Mouse (Mus musculus): ENCODE data around the gene Gsto1. TPM values are rescaled to one million over a fixed set of nuclear protein-coding genes. Genes with fewer than 3 reads are reported as not detected.
A peak's percentile ranks its signal among the peaks of the same experiment; 100 is the strongest.

Gene Gsto1
- polyA plus RNA-seq, 1 experiment from 2014 or later = 2,215 TPM

GRCm38 (mm10) chr19:47907596-47907995 lies 52.8 kb downstream of the Gsto1 start:
- Histone ChIP-seq H3K27ac (ENCODE audit: low read length) (no peak overlapping the region), H3K4me3 (replicated peaks; ENCODE audit: low read length) (no peak overlapping the region), H3K4me2 (ENCODE audit: low read depth, low read length) (no peak overlapping the region), H3K9ac (ENCODE audit: low read length) (no peak overlapping the region), H3K36me3 (ENCODE audit: control insufficient read depth, insufficient read depth, low read length) (no peaks in the 10 kb centered on the region), H3K27me3 (ENCODE audit: control insufficient read depth, insufficient read depth, low read length) (no peaks in the 10 kb centered on the region), H3K9me3 (replicated peaks; ENCODE audit: control insufficient read depth, low read length) (no peaks in the 10 kb centered on the region), H3K4me1 (ENCODE audit: control insufficient read depth, insufficient read depth, low read length) (peaks cover 36% of the 10 kb centered on the region)
- WGBS = 86% methylated on average over 9 of the region's 9 CpGs
- no peak for ATAC-seq (ENCODE audit: insufficient read depth, low FRiP score)

- Histone ChIP-seq H3K4me1 (ENCODE audit: control insufficient read depth, insufficient read depth, low read length) (peaks cover 23% of the 10 kb centered on the region), H3K9ac (ENCODE audit: low read length) (0 out of 2 replicates have a peak overlapping the region, but pooled peaks have one; percentile 1), H3K36me3 (ENCODE audit: control insufficient read depth, insufficient read depth, low read length) (no peaks in the 10 kb centered on the region), H3K4me2 (ENCODE audit: low read depth, low read length) (peak overlapping the region; percentile 49; the same call in 1 of the 2 replicates), H3K4me3 (replicated peaks; ENCODE audit: low read length) (no peak overlapping the region), H3K27me3 (ENCODE audit: control insufficient read depth, insufficient read depth, low read length) (no peaks in the 10 kb centered on the region), H3K27ac (ENCODE audit: low read length) (no peak overlapping the region; the same call in 1 of the 2 replicates), H3K9me3 (replicated peaks; ENCODE audit: control insufficient read depth, low read length) (no peaks in the 10 kb centered on the region)
- peak; percentile 27; the same call in 1 of the 2 replicates for ATAC-seq (ENCODE audit: insufficient read depth, low FRiP score)
- WGBS = 22% methylated on average over 6 of the region's 6 CpGs
Observed at GRCm38 (mm10) chr19:47908961-47909371, 54.2 kb downstream of the Gsto1 start.

- Histone ChIP-seq H3K4me3 (replicated peaks; ENCODE audit: low read length) (peak overlapping the region; percentile 19), H3K9me3 (replicated peaks; ENCODE audit: control insufficient read depth, low read length) (no peaks in the 10 kb centered on the region), H3K4me2 (ENCODE audit: low read depth, low read length) (peak overlapping the region; percentile 49), H3K9ac (ENCODE audit: low read length) (peak overlapping the region; percentile 59), H3K36me3 (ENCODE audit: control insufficient read depth, insufficient read depth, low read length) (no peaks in the 10 kb centered on the region), H3K27ac (ENCODE audit: low read length) (peak overlapping the region; percentile 49), H3K27me3 (ENCODE audit: control insufficient read depth, insufficient read depth, low read length) (no peaks in the 10 kb centered on the region), H3K4me1 (ENCODE audit: control insufficient read depth, insufficient read depth, low read length) (peaks cover 23% of the 10 kb centered on the region)
- 0 out of 2 replicates have a peak, but pooled peaks have one; percentile 43 for ATAC-seq (ENCODE audit: insufficient read depth, low FRiP score)
- WGBS = 10% methylated on average over 10 of the region's 10 CpGs
Observed at GRCm38 (mm10) chr19:47909387-47910116, 54.8 kb downstream of the Gsto1 start.

DNA sequence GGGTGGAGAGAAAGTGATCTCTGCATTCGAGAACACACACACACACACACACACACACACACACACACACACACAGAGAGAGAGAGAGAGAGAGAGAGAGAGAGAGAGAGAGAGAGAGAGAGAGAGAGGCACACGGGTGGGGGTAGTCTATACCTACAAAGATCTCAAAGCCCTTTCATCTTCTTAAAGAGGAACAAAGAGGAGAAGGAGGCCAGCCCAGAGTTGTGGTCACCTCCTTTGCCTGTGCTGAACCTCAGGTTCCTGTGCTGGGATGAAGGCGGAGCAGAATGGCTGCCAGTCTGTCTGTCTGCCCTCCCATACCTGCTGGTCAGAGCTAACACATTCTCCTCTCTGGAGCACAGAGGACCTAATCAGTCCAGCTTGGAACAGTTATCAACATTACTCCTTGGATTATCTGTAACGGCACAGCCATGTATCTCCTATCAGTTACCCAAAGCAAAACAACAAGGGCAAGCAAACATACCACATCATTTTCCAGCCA lies 55.4 kb downstream of the Gsto1 start:
- Histone ChIP-seq H3K9me3 (replicated peaks; ENCODE audit: control insufficient read depth, low read length) (no peaks in the 10 kb centered on the region), H3K36me3 (ENCODE audit: control insufficient read depth, insufficient read depth, low read length) (no peaks in the 10 kb centered on the region), H3K4me2 (ENCODE audit: low read depth, low read length) (no peak overlapping the region), H3K27ac (ENCODE audit: low read length) (no peak overlapping the region), H3K4me1 (ENCODE audit: control insufficient read depth, insufficient read depth, low read length) (peaks cover 23% of the 10 kb centered on the region), H3K9ac (ENCODE audit: low read length) (peak overlapping the region; percentile 59; the same call in 1 of the 2 replicates), H3K4me3 (replicated peaks; ENCODE audit: low read length) (no peak overlapping the region), H3K27me3 (ENCODE audit: control insufficient read depth, insufficient read depth, low read length) (no peaks in the 10 kb centered on the region)
- no peak for ATAC-seq (ENCODE audit: insufficient read depth, low FRiP score)
- WGBS = 38% methylated on average over 4 of the region's 4 CpGs

DNA sequence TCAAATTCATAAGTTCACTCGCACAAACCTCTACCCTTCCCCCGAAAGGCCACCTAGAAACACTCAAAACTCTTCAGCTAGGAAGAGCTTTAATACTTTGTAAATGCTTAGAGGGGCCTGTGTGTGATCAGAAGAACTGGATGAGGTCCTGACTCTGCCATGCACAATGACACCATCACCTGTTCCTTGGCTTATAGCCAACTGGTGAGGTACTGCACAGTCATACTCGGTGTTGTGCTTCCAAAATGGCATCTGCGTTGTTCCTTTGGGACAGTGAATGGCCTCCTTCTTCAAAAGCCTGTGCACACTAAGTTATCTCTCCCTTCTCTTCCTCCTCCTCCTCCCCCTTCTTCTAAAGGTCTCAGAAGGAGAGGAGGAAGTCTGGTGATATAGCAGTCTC lies 56.0 kb downstream of the Gsto1 start:
- Histone ChIP-seq H3K9me3 (replicated peaks; ENCODE audit: control insufficient read depth, low read length) (no peaks in the 10 kb centered on the region), H3K4me3 (replicated peaks; ENCODE audit: low read length) (no peak overlapping the region), H3K9ac (ENCODE audit: low read length) (no peak overlapping the region), H3K4me1 (ENCODE audit: control insufficient read depth, insufficient read depth, low read length) (peaks cover 23% of the 10 kb centered on the region), H3K4me2 (ENCODE audit: low read depth, low read length) (no peak overlapping the region), H3K27me3 (ENCODE audit: control insufficient read depth, insufficient read depth, low read length) (no peaks in the 10 kb centered on the region), H3K27ac (ENCODE audit: low read length) (no peak overlapping the region), H3K36me3 (ENCODE audit: control insufficient read depth, insufficient read depth, low read length) (no peaks in the 10 kb centered on the region)
- ATAC-seq (ENCODE audit: insufficient read depth, low FRiP score) = no peak
- 83% methylated on average over 4 of the region's 4 CpGs for WGBS

DNA sequence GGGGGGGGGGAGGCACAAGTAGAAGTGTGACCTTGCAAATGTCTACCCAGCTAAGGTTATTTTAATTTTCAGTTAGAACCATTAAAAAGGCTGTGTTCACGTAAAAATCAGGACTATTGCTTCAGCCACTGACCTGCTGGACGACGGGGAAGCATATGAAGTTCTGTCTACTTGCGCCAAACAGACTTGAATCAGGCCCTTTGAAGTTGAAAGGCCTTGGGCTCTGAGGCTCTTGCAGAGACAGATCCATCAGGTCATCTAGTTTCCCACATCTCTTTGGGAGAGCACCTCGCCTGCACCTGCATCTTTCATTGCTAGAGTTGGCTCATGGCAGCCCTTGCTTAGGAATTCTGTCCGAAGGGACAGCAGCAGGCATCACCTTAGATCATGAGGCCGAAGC lies 58.6 kb downstream of the Gsto1 start:
- Histone ChIP-seq H3K9ac (ENCODE audit: low read length) (no peak overlapping the region), H3K9me3 (replicated peaks; ENCODE audit: control insufficient read depth, low read length) (no peaks in the 10 kb centered on the region), H3K27ac (ENCODE audit: low read length) (no peak overlapping the region), H3K4me2 (ENCODE audit: low read depth, low read length) (no peak overlapping the region), H3K36me3 (ENCODE audit: control insufficient read depth, insufficient read depth, low read length) (no peaks in the 10 kb centered on the region), H3K4me3 (replicated peaks; ENCODE audit: low read length) (no peak overlapping the region), H3K27me3 (ENCODE audit: control insufficient read depth, insufficient read depth, low read length) (no peaks in the 10 kb centered on the region), H3K4me1 (ENCODE audit: control insufficient read depth, insufficient read depth, low read length) (peaks cover 39% of the 10 kb centered on the region)
- ATAC-seq (ENCODE audit: insufficient read depth, low FRiP score) = no peak
- whole genome bisulfite sequencing = 95% methylated on average over 7 of the region's 7 CpGs

- Histone ChIP-seq H3K27me3 (ENCODE audit: control insufficient read depth, insufficient read depth, low read length) (no peaks in the 10 kb centered on the region), H3K36me3 (ENCODE audit: control insufficient read depth, insufficient read depth, low read length) (no peaks in the 10 kb centered on the region), H3K4me1 (ENCODE audit: control insufficient read depth, insufficient read depth, low read length) (peaks cover 32% of the 10 kb centered on the region), H3K4me3 (replicated peaks; ENCODE audit: low read length) (no peak overlapping the region), H3K9ac (ENCODE audit: low read length) (no peak overlapping the region), H3K4me2 (ENCODE audit: low read depth, low read length) (no peak overlapping the region), H3K27ac (ENCODE audit: low read length) (no peak overlapping the region), H3K9me3 (replicated peaks; ENCODE audit: control insufficient read depth, low read length) (no peaks in the 10 kb centered on the region)
- WGBS = 93% methylated on average over 4 of the region's 4 CpGs
- ATAC-seq (ENCODE audit: insufficient read depth, low FRiP score) = no peak
Observed at GRCm38 (mm10) chr19:47914191-47914590, 59.4 kb downstream of the Gsto1 start.

Other genes starting within 250 kb of the Gsto1 start
- gene Col17a1, start 162.9 kb upstream of the Gsto1 start, polyA plus RNA-seq (2015; fragmentation: Nextera tagmentation; extraction: Ambion mirVana) = 12.8 and 16.0 TPM in 2 replicates
- gene Sfr1, start 123.3 kb upstream of the Gsto1 start, polyA plus RNA-seq (2015; fragmentation: Nextera tagmentation; extraction: Ambion mirVana) = 290 and 293 TPM in 2 replicates
- gene Gsto2, start 10.6 kb downstream of the Gsto1 start, polyA plus RNA-seq (2015; fragmentation: Nextera tagmentation; extraction: Ambion mirVana) = 2.0 and 2.6 TPM in 2 replicates
- 1.1 TPM in 2 replicates for gene Cfap43, start 64.3 kb downstream of the Gsto1 start, polyA plus RNA-seq (2015; fragmentation: Nextera tagmentation; extraction: Ambion mirVana)
- gene Itprip, start 64.3 kb downstream of the Gsto1 start, polyA plus RNA-seq (2015; fragmentation: Nextera tagmentation; extraction: Ambion mirVana) = 18.7 and 20.1 TPM in 2 replicates
- 0.04 TPM in 1 of 2 replicates, not detected in the other for gene Cfap58, start 82.7 kb downstream of the Gsto1 start, polyA plus RNA-seq (2015; fragmentation: Nextera tagmentation; extraction: Ambion mirVana)